In genomic region chr5:64159065-64159780, GRCm38 (mm10) we compare ENCODE assay signal across 8 mouse cellular contexts. TPM values are rescaled to one million over a fixed set of nuclear protein-coding genes. Genes with fewer than 3 reads are reported as not detected.
DNase-seq lines count a peak whose midpoint lies in the region; ATAC-seq and TF ChIP-seq lines count a peak whose summit lies in the region.

No protein-coding gene starts in this region.

- peak overlapping the region; percentile 80 for H3K4me3 ChIP-seq in erythroblast, embryonic 14.5 days (replicated peaks)
- peak overlapping the region; percentile 85 for H3K4me3 ChIP-seq in E14TG2a.4 (replicated peaks; ENCODE audit: low read length)
- H3K4me3 ChIP-seq in embryonic facial prominence, embryonic 13.5 days: peak overlapping the region; percentile 67
- H3K4me3 ChIP-seq in liver, embryonic 11.5 days (ENCODE audit: low read depth, low read length): peak overlapping the region; percentile 58
- peak overlapping the region; percentile 80 for H3K4me3 ChIP-seq in olfactory bulb, adult 2 months (ENCODE audit: insufficient read depth, low read depth, low read length)

- H3K4me1 ChIP-seq in erythroblast, embryonic 14.5 days (ENCODE audit: control insufficient read depth): peaks cover 76% of the 10 kb centered on the region
- peaks cover 28% of the 10 kb centered on the region for H3K4me1 ChIP-seq in E14TG2a.4 (replicated peaks; ENCODE audit: low read depth, low read length)
- H3K4me1 ChIP-seq in embryonic facial prominence, embryonic 13.5 days: peaks cover 20% of the 10 kb centered on the region
- peaks cover 22% of the 10 kb centered on the region for H3K4me1 ChIP-seq in liver, embryonic 11.5 days (replicated peaks; ENCODE audit: control insufficient read depth, insufficient read depth, low read length)
- H3K4me1 ChIP-seq in olfactory bulb, adult 2 months (ENCODE audit: control insufficient read depth, insufficient read depth, low read length): no peaks in the 10 kb centered on the region

- no peak for TF ChIP-seq CTCF in E14TG2a.4 (conservative IDR thresholded peaks at IDR 0.05; ENCODE audit: low read length)
- TF ChIP-seq CTCF in olfactory bulb, adult 2 months (IDR thresholded peaks at IDR 0.05; ENCODE audit: insufficient read depth, low read depth, low read length): no peak

- DNase-seq in liver, embryonic 11.5 days (ENCODE audit: low spot score): peak; percentile 66
- DNase-seq in ovary, postnatal 36 days (ENCODE audit: low spot score): no peak

- no peak overlapping the region for H3K27ac ChIP-seq in embryonic facial prominence, embryonic 13.5 days
- no peak overlapping the region for H3K27ac ChIP-seq in liver, embryonic 11.5 days (ENCODE audit: low read depth, low read length)
- no peak overlapping the region for H3K27ac ChIP-seq in olfactory bulb, adult 2 months (ENCODE audit: insufficient read depth, low read depth, low read length)

- no peaks in the 10 kb centered on the region for H3K36me3 ChIP-seq in erythroblast, embryonic 14.5 days (ENCODE audit: control insufficient read depth)
- H3K36me3 ChIP-seq in E14TG2a.4 (ENCODE audit: insufficient read depth, low read length): no peaks in the 10 kb centered on the region
- H3K36me3 ChIP-seq in embryonic facial prominence, embryonic 13.5 days: no peaks in the 10 kb centered on the region
- H3K36me3 ChIP-seq in liver, embryonic 11.5 days (ENCODE audit: control insufficient read depth, insufficient read depth, low read length): no peaks in the 10 kb centered on the region

- H3K4me2 ChIP-seq in embryonic facial prominence, embryonic 13.5 days: peak overlapping the region; percentile 100
- H3K4me2 ChIP-seq in liver, embryonic 11.5 days: peak overlapping the region; percentile 100

- peaks cover 39% of the 10 kb centered on the region for H3K27me3 ChIP-seq in erythroblast, embryonic 14.5 days (ENCODE audit: control insufficient read depth)
- H3K27me3 ChIP-seq in E14TG2a.4 (ENCODE audit: insufficient read depth, low read length): peaks cover 78% of the 10 kb centered on the region
- peaks cover 56% of the 10 kb centered on the region for H3K27me3 ChIP-seq in embryonic facial prominence, embryonic 13.5 days
- H3K27me3 ChIP-seq in liver, embryonic 11.5 days (replicated peaks; ENCODE audit: control insufficient read depth, insufficient read depth, low read length): peaks cover 11% of the 10 kb centered on the region

- H3K9me3 ChIP-seq in erythroblast, embryonic 14.5 days (ENCODE audit: control insufficient read depth, low read length): no peaks in the 10 kb centered on the region
- H3K9me3 ChIP-seq in E14TG2a.4 (ENCODE audit: low read length): no peaks in the 10 kb centered on the region
- H3K9me3 ChIP-seq in embryonic facial prominence, embryonic 13.5 days: no peaks in the 10 kb centered on the region
- no peaks in the 10 kb centered on the region for H3K9me3 ChIP-seq in liver, embryonic 11.5 days (ENCODE audit: control insufficient read depth, low read length)

- TF ChIP-seq POLR2A in olfactory bulb, adult 2 months (IDR thresholded peaks at IDR 0.05; ENCODE audit: insufficient read depth, low read depth, low read length): no peak

- WGBS in embryonic facial prominence, embryonic 13.5 days: under 1% methylated on average over 39 of the region's 39 CpGs
- under 1% methylated on average over 38 of the region's 39 CpGs for WGBS in liver, embryonic 11.5 days
- under 1% methylated on average over 39 of the region's 39 CpGs for WGBS in olfactory bulb, adult 2 months

- H3K9ac ChIP-seq in embryonic facial prominence, embryonic 13.5 days: peak overlapping the region; percentile 70
- peak overlapping the region; percentile 52 for H3K9ac ChIP-seq in liver, embryonic 11.5 days (ENCODE audit: low read depth, low read length)

- no peak for ATAC-seq in erythroblast, adult 5-6 weeks (replicated peaks; ENCODE audit: low FRiP score, poor library complexity, severe bottlenecking)
- no peak for ATAC-seq in embryonic facial prominence, embryonic 13.5 days (ENCODE audit: insufficient number of reproducible peaks, insufficient read depth, low FRiP score, low TSS enrichment, low read depth)
- peak; percentile 10 for ATAC-seq in inflammation-experienced regulatory T-cells, adult 6 months
- ATAC-seq in liver, embryonic 11.5 days (replicated peaks; ENCODE audit: low FRiP score): peak; percentile 8

RNA-seq across cellular contexts. Expression of gene Tbc1d1, which starts 3.1 kb away (rescaled TPM):
- 0.10 and 0.11 TPM in 2 replicates for polyA plus RNA-seq in erythroblast, embryonic 14.5 days (2012)
- 7.3 and 10.4 TPM in 2 replicates for total RNA-seq in erythroblast, adult 5-6 weeks (2015; ENCODE audit: low replicate concordance)
- 9.6 and 11.0 TPM in 2 replicates for total RNA-seq in erythroblast, adult 5-6 weeks (2017; ENCODE audit: low replicate concordance)
- 21.6 and 22.7 TPM in 2 replicates for polyA plus RNA-seq in embryonic facial prominence, embryonic 13.5 days (2015; fragmentation: Nextera tagmentation; extraction: Ambion mirVana)
- polyA plus RNA-seq in inflammation-experienced regulatory T-cells, adult 6 months (2017; shearing (Covaris generic)): 10 to 100 TPM; 28.0 to 49.0 (median 34.6) TPM
- polyA plus RNA-seq in liver, embryonic 11.5 days (2014; fragmentation: Nextera tagmentation; extraction: Ambion mirVana): 25.6 and 25.9 TPM in 2 replicates
- not detected in 2 replicates for polyA plus RNA-seq in olfactory bulb, adult 2 months (2012; ENCODE audit: insufficient read depth, insufficient read length, low replicate concordance, missing spikeins)

Comparison
In these comparisons a context has a peak if more than half of its experiments do, and no peak if none do; other contexts are left out.
1. ATAC-seq: peak in inflammation-experienced regulatory T-cells, adult 6 months (single experiment) and liver, embryonic 11.5 days (single experiment); none in erythroblast, adult 5-6 weeks (single experiment) and embryonic facial prominence, embryonic 13.5 days (single experiment).
2. RNA of gene Tbc1d1, which starts 3.1 kb away (polyA plus RNA-seq): not detected in olfactory bulb, adult 2 months, 28.0 to 49.0 TPM in inflammation-experienced regulatory T-cells, adult 6 months, 25.6 to 25.9 TPM in liver, embryonic 11.5 days and 21.6 to 22.7 TPM in embryonic facial prominence, embryonic 13.5 days; 0.10 to 0.11 TPM in erythroblast, embryonic 14.5 days; every median in the first group is over 10 times any median in the second.
3. Peak in every context shown above with its lines, with median percentiles within 50 percentile points of each other: H3K4me3 ChIP-seq.